Mouse (Mus musculus) right cerebral cortex, postnatal 4 days (tissue): ENCODE measurements around the gene Ski.
A peak's percentile ranks its signal among the peaks of the same experiment; 100 is the strongest.

Experiments used
- DNase-seq: peaks from one replicate; pipeline ENCODE4 v3.0.0-alpha.2; 2022

Gene Ski

GRCm38 (mm10) chr4:155173822-155174785 is 48.3 kb downstream of the Ski start:
- no peak for DNase-seq

GRCm38 (mm10) chr4:155172909-155173821 is 49.2 kb downstream of the Ski start:
- DNase-seq: peak; percentile 72

DNA sequence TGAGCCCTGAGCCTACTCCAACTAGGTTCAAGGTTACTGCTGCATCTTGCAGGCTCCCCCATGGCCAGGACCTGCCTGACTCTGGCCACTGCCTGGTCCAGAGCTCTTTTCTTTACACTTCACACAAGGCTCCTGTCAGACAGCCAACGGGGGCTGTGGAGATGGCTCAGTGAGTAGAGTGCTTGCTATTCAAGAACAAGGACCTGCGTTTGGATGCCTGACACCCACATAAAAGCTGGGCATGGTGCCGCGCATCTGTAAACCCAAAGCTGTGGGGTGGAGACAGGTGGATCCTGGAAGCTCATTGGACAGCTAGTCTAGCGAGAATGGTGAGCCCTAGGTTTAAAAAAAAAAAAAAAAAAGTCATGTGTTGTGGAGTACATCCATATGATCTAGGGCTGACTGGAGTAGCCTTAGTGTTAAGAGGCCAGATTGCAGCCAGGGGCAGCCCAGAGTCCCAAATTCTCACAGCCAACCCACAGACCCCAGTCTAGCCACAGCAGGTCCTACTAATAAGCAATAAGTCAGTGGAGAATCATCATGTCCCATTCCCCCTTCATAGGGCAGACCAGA is 50.3 kb downstream of the Ski start:
- no peak for DNase-seq

DNA sequence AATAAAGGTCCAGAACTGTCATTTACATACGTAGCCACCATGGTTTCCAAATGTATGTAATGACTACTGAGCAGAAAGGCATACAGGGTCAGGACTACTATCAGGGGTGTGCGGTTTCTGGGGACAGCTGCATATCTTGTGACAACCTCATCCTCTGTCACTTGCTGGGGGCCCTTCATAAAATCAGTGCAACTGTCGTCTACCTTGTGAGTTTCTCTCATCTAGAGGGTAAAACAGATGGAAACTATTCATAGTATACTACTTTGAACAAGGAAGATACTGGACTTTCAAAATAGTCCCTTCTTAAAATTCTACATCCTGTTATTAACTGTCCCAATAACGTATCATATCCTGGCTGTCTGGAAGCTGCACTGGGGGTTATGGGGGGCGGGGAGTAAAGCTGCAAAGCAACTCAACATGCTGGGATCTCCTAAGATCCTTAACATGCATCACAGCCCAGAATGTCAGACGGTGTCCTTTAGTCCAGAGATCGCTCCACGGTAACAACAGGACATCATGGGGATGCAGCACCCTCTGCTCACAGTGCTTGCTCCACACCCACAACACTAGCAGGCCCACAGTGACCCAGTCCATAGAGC is 51.7 kb downstream of the Ski start:
- DNase-seq: no peak

DNA sequence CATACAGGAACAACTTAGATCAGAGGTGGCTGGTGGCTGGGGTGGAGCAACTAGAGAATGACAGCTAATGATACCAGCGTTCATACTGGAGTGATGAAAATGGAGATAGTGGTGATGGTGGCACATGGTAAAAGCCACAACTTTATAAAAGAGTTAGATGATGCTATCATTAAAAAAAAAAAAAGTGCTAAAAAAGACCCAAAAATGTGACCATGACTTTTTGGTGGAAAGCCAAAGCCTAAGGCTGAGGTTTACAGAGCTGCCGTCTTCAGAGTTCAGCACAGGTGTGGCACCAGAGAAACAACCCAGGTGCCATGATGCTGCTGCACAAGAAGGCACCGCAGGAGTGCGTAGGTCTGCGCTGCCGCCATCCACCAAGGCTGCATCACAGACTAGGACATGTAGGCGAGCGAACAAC is 53.5 kb downstream of the Ski start:
- DNase-seq: no peak

GRCm38 (mm10) chr4:155165861-155166260 is 56.5 kb downstream of the Ski start:
- DNase-seq: no peak

DNA sequence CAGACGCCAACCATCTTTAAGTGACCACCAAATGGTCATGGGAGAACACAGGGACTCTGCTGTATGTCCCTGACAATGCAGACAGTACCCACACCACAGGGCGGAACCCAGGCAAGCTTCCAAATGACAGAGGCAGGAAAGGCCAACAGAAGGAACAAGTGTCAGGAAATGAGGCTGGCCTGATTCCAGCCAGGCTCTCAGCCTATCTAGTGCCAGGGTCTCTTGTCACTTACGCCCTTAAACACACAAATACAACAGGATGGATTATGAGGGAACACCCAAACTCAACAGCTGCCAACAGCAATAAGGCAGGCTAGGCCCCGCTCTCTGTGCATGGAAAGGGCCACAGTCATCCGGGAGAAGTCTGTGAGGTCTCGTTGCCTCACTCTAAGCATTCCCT is 57.8 kb downstream of the Ski start:
- no peak for DNase-seq

DNA sequence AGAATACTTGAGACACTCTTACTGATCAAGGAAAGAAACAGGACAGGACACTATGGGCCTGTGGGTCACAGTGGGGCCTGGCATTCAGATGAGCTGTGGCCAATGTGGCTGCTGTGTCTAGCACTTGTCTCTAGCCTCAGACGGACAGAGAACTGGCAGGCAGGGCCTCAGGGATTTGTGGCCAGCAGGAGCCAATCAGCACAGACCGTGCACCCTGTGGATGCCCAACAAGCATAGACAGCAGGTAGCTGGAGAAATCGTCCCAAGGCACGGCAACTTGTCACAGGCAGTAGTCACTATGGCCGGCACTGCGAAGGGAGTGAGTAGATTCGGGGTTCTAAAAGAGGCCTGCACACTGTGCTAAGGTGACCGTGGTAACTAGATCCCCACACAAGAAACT is 58.7 kb downstream of the Ski start:
- DNase-seq: no peak

DNA sequence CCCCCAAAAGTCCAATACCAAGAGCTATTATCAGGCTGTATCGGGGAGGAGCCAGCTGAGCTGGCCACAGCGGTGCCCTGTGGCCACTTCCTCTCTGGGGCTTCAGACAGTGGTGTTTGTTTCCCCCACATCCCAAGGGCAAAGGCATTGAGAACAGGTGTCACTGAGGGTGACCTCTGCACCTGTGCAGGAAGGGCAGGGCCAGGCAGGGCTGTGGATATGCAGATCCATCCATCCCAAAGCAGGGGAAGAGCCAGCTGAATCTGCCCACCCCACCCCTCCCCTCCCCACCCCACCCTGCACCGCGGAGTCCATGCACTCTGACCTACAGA is 59.1 kb downstream of the Ski start:
- DNase-seq: no peak

DNA sequence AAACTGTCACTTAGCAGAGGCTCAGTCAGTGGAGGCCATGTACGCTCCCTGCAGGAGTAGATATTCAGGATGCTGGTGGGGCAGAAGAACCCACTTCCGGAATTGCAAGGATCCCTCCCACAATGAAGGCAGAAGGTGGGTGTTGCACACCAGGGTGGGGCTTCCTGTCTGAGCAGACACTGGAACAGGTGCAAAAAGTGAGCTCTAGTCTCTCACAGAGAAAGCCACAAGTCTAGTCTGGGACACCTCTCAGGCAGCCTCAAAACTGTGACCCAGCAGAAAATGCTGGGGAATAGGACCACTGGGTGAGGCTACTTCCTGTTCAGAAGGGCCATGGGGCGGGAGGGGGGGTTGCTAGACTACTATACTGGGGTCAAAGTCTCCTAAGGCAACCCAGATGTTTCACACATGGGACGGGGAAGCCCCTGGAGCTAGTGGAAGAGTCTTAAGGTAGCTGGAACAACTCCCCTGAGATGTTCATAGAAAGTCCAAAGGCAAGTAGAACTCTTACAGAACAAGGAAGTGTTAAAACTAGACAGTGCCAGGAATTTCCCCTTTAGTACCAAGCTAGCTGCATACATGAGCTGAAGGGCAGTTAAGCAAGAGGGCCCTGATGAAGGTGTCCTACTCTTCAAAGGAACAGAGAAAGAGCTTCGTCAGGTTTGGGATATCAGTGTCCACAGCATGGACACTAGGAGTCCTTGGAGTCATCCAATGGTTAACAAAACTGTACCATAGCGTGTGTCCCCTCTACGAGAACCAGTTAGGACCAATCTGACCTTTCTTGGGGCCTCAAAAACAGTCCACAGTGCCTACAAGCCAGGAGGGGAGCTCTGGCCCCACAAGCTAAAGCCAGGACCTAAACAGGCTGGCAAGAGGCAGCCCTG is 59.7 kb downstream of the Ski start:
- no peak for DNase-seq

- no peak for DNase-seq
Observed at GRCm38 (mm10) chr4:155158543-155158917, 63.9 kb downstream of the Ski start.

DNA sequence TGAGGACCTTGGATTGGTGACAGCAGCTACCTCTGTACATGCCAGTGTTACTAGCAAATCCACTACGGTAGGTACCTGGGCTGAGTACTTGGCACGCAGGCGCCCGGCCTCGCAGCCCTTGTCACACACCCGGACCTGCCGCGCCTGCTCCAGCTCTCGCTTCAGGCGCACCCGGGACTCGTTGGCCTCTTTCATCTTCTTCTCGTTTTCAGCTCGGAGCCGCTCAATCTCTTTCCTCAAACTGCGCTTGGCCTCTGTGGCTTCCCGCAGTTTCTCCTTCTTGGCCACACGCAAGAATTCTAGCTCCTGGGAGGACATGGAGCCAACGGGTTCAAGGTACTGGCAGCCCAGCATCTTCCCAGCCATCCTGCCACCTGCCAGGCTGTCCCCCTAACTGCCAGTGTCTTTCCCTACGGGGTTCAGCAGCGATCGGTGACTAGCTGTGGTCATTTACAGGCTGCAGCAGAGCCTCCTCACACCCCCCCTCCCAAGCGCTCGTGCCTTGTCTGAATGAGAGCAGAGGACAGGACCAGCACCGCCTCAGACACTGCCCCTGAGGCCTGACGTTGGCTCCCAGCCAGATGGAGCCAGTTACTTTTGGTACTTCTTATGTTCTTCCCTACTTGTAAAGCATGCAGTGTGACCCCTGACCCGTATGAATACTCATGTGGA is 64.4 kb downstream of the Ski start:
- DNase-seq: no peak

- DNase-seq: no peak
Observed at GRCm38 (mm10) chr4:155156734-155157133, 65.7 kb downstream of the Ski start.

GRCm38 (mm10) chr4:155154986-155155385 is 67.4 kb downstream of the Ski start:
- no peak for DNase-seq

- DNase-seq: no peak
Observed at GRCm38 (mm10) chr4:155153389-155154072, 68.9 kb downstream of the Ski start.

GRCm38 (mm10) chr4:155152476-155152875 is 69.9 kb downstream of the Ski start:
- no peak for DNase-seq

DNA sequence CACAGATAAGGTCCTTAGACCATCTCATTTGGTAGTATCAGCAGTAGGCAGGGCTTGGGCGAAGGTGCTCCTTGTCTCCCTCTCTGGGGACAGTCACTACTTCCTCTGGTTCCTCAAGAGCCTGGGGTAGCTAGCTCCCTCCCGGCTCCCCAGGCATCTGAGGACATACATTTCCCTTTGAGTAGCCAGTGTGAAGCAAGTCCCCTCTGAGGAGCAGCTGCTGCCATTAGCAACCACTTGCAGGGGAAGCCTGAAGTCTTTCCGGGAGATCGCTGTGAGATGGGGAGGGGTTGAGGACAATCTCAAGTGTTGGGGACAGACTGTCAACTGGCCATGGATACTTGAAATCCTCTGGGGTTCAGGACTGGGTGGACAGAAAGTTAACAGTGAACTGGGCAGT is 70.5 kb downstream of the Ski start:
- DNase-seq: no peak

DNA sequence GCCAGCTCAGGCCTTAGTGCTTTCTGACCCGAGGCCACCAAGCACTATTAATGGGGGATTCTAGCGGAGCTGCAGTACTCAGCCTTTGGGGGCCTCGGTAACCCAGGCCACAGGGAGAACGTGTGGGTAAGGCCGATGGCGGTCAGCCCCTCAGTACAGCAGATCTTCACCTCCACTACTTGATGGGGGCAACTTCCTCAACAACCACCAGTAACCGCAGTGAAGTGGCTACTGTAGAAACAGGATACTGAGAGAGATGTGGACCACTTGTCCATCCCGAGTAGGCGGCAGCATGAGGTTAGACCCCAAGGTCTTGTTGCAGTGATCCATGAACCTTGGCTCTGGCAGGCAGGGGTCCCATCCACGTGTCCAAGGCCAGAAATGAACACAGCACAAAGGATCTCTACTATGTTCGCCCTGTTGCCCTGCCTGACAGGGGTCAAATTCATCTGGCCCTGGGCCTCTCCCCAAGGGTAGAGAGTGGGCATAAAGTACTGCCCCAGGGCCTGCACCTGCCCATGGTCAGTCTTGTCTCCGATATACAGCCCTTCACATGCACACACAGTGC is 71.1 kb downstream of the Ski start:
- DNase-seq: no peak

DNA sequence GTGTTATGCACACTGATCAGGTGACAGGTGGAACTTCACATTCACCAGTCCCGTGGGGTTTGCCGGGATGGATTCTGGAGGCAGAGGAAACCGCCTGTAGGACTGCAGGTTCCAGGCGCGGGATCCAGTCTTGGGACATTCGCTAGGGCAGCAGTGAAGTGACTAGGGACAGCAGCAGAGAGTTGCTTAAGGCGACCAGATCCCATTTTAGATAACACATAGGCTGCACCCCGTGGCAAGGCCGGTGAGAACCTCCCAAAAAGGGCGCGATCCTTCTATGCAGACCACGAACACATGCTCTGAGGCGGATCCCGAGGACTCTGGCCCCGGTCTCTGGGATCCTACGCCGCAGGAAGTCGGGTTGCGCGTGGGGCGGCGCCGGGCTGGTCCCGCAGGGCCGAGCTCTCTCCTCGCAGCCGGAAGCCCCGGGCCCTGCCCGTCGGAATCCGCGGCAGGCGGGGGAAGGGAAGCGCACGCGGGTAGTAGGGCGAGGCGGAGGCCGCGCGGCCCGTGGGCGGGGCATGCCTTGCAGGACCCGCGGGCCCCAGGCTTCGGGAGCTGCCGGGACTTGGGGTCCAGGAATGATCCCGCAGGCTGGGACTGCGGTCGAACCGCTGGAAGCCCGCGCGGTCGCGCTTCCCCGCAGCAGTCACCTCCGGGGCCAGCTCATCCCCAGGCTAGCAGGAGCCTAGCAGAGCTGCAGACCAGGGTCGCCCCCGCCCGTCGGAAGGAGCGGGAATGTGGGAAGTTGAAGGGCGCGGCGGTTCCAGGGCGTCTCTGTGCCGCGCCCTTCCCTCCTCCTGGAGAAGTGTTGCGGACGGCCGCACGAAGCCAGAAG is 71.9 kb downstream of the Ski start:
- peak; percentile 67 for DNase-seq

DNA sequence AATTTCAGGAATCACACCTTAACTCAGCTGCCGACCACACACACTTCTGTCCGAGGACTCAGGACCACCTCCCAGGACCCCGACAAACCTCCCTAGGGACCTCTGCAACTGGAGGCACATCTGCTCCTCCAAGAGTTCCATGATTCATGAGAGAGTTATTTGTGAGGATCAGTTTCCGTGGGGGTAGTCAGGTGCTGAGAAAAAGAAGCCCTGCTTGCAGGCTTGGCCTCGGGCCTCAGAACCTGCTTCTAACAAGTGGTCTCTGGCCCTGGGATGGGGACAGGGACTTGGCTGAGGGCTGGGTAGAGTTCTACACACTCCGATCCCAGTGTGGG is 72.5 kb downstream of the Ski start:
- DNase-seq: no peak
